Mouse (Mus musculus): ENCODE data around the gene Gm47791. TPM values are rescaled to one million over a fixed set of nuclear protein-coding genes. Genes with fewer than 3 reads are reported as not detected.

Gene Gm47791
- total RNA-seq, 2 experiments from 2014 or later: not detected

DNA sequence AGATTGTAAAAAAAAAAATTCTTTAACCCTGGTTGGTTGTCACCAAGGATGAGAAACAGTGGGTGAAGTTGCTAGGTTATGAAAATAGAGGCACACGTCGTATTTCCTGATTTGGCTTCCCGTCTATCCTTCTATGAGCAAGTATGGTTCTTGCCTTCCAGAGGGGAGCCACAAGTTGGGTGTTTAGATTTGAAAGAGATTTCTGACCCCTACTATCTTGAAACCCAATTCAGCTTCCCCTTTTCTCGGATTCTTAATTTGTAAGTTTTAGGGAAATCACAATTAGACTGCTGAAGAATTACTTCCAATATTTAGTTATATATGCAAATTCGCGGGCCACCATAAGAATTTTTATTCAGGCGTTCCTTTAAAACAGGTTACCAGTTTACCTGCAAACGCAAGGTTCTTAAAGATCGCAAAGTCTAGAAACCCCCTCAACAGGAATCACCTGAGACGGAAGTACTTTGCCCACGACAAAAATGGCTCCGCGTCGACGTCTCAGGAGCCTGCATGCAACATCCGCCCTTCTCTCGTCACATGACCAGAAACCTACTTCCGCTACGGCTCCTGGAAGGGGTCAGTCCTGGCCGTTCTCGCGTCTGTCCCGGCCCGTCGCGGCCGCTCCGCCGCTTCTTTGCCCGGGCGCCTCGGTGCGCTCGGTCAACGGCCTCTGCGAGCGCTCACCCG, 46.6 kb downstream of the Gm47791 start, which contains the start of gene Mff:
TSS of gene Mff (plus strand) at position 552 of the 687 bp plus-strand sequence.
- peak; percentile 94 for DNase-seq

Other genes starting within 250 kb of the Gm47791 start
- gene Col4a4, start 184.4 kb downstream of the Gm47791 start, total RNA-seq (2021): 1 to 10 TPM; 7.0 to 8.6 TPM
- gene Col4a3, start 184.3 kb downstream of the Gm47791 start, total RNA-seq (2021): 1 to 10 TPM; 2.9 to 4.5 TPM
- gene Mff, start 46.4 kb downstream of the Gm47791 start, total RNA-seq (2021): 100 to 1,000 TPM; 118 to 136 TPM
- gene Tm4sf20, start 2.8 kb downstream of the Gm47791 start, total RNA-seq (2021): not detected
- 10 to 100 TPM; 52.5 to 60.5 TPM for gene Agfg1, start 68.2 kb upstream of the Gm47791 start, total RNA-seq (2021)
- gene A030005L19Rik, start 142.1 kb upstream of the Gm47791 start, total RNA-seq (2021): under 1 TPM in 1 of 2 experiments, not detected in 1; 0.36 TPM
- not detected for gene A030014E15Rik, start 153.7 kb upstream of the Gm47791 start, total RNA-seq (2021)
- gene Gm6217, start 160.2 kb upstream of the Gm47791 start, total RNA-seq (2021): not detected
- gene A030003K21Rik, start 172.1 kb upstream of the Gm47791 start, total RNA-seq (2021): not detected
- gene Gm7544, start 184.8 kb upstream of the Gm47791 start, total RNA-seq (2021): not detected
- not detected for gene Gm47955, start 189.0 kb upstream of the Gm47791 start, total RNA-seq (2021)
- gene Gm47959, start 229.3 kb upstream of the Gm47791 start, total RNA-seq (2021): not detected